Mouse (Mus musculus) CH12F3 (cell line): Measurements from ENCODE around the gene Zfp853.

ENCODE experiments used
- in situ Hi-C: fragments of 300-500 bp; cut with MboI; formaldehyde crosslinking; loops from 2 replicates; pipeline ENCODE4 v1.14.3; 2020; ENCODE audit warnings: low sequenced_read_pairs

The Zfp853 gene

DNA sequence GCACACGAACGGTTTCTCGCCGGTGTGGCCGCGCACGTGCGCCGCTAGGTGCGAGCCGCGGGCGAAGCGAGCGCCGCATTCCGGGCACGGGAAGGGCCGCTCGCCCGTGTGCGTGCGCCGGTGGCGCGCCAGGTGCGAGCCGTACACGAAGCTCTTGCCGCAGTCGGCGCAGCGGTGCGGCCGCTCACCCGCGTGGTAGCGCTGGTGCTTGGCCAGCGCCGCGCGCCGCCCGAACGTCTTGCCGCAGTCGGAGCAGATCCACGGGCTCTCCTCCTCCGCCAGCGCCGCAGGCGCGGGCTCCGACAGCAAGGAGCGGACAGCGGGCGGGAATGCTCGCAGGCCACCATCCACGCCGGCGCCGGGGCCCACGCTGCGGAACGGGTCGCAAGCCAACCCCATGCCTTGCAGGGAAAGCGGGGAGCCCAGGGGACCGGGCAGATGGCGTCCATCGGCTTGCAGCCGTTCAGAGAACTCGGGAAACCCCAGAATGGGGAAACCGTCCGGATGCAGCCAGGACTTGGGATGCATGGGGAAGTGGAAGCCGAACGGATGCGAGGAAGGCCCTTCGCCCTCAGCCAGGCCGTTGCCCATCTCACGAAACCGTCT is 39.4 kb downstream of the Zfp853 start:
- in situ Hi-C loops, result no loop called here

DNA sequence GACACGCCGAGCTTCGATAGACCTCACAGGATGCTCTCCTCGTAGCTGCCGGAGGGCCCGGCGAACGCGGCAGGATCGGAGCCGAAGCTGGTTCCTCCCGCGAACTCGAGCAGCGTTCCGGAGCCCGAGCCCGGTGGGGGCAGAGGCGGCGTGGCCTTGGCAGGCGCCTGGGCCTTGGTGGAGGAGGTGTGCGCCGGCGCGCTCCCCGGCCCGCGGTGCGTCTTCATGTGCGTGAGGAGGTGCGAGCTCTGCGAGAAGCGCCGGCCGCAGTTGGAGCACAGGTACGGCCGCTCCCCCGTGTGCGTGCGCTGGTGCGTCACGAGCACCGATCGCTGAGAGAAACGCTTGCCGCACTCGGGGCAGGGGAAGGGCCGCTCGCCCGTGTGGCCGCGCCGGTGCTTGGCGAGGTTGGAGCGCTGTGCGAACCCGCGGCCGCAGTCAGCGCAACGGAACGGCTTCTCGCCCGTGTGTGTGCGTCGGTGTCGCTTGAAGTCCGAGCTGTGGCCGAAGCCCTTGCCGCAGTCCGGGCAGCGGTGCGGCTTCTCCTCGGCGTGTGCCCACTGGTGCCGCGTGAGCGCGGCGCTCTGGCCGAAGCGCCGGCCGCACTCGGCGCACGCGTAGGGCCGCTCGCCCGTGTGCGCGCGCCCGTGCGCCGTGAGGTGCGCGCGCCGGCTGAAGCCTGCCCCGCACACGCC is 40.1 kb downstream of the Zfp853 start:
- in situ Hi-C loops, result no loop called here

DNA sequence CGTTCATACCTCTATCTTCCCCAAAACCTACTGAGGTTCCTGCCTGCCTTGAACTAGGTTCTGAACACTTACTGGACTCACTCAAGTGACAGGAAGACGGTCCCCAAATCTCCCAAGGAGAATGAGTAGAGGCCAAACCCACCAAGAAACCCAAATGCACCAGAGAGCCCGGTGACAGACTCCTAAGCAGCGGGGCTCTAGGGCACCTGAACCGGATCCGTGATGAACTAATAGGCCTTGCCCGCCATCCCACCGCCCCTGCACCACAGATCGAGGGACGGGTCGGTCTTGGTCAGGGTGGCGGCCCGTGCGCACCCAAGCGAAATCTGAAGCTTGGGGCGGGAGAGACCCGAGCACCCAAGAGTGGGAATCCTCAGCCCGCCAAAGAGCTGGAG is 40.6 kb downstream of the Zfp853 start:
- in situ Hi-C loops, result no loop called here

- in situ Hi-C loops, result no loop called here
Observed at GRCm38 (mm10) chr5:143252039-143252438, 41.4 kb downstream of the Zfp853 start.

GRCm38 (mm10) chr5:143244926-143245325 is 48.5 kb downstream of the Zfp853 start:
- in situ Hi-C loops, result no loop called here
